Mouse (Mus musculus) embryonic stem cell, embryonic (primary cell): ENCODE results near the gene Timm8b.
"Not testable (repeated sequence)": the region's sequence is repeated elsewhere in the genome, so short reads cannot be mapped to it uniquely, and the experiment has no call there.

Experiments
- CTCF ChIA-PET, 4 experiments: fragments of 300-600 bp in 2 of 4; fragments of 350-600 bp in 2 of 4; sonication (Branson Sonifier 250); formaldehyde crosslinking; loops; one replicate each; lab custom pipeline; 2022; ENCODE audit warnings: inconsistent platforms in 2 of 4; lab: Charles Lee
- POLR2A ChIA-PET, 4 experiments: fragments of 300-600 bp in 2 of 4; fragments of 350-600 bp in 2 of 4; sonication (Branson Sonifier 250); formaldehyde crosslinking; loops; one replicate each; lab custom pipeline; 2022; ENCODE audit warnings: antibody characterized with exemption in 4 of 4, inconsistent platforms in 1 of 4; lab: Charles Lee

The Timm8b gene

GRCm38 (mm10) chr9:50592955-50593354, 10.8 kb upstream of the Timm8b start:
- CTCF ChIA-PET = interaction anchor here in 3 of 4 experiments (0.6 to 3.1 kb wide), 7 partner anchors 10 to 149 kb away, joined by 3 to 11 read pairs (median 4); partner anchors contain the start of genes Pts (in 1 of the 3), Sdhd (in 1 of the 3) and Timm8b (in 1 of the 3)
- POLR2A ChIA-PET = interaction anchor here in 2 of 4 experiments (0.5 to 1.3 kb wide), 3 partner anchors 9 to 182 kb away, joined by 3 read pairs; partner anchors contain the start of genes Sdhd (in 1 of the 2) and Timm8b (in 1 of the 2)

DNA sequence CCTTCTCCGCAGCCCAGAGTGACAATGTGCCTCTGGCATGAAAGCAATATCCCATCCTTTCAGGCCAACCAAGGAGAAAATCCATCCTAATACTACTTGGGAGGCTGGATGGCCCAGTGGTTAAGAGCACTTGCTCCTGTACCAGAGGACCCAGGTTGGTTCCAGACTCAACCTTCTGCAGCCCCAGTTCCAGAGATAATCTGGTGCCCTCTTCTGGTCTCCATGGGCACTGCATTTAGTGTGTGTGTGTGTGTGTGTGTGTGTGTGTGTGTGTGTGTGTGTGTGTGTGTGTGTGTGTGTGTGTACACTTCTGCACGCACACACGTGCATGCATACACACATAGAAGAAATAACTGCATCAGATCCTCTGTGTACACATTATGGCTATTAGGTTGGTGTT, 10.2 kb upstream of the Timm8b start:
- POLR2A ChIA-PET = interaction anchor here in 2 of 4 experiments (1.0 to 2.8 kb wide), 7 partner anchors 8 to 65 kb away, joined by 3 to 26 read pairs (median 3); partner anchors contain the start of genes Sdhd (in 2 of the 2), Timm8b (in 2 of the 2) and Pts (in 1 of the 2)
- CTCF ChIA-PET = interaction anchor here in 3 of 4 experiments (0.6 to 3.1 kb wide), 9 partner anchors 11 to 260 kb away, joined by 3 to 11 read pairs (median 4); partner anchors contain the start of gene Pts (in 2 of the 3)

DNA sequence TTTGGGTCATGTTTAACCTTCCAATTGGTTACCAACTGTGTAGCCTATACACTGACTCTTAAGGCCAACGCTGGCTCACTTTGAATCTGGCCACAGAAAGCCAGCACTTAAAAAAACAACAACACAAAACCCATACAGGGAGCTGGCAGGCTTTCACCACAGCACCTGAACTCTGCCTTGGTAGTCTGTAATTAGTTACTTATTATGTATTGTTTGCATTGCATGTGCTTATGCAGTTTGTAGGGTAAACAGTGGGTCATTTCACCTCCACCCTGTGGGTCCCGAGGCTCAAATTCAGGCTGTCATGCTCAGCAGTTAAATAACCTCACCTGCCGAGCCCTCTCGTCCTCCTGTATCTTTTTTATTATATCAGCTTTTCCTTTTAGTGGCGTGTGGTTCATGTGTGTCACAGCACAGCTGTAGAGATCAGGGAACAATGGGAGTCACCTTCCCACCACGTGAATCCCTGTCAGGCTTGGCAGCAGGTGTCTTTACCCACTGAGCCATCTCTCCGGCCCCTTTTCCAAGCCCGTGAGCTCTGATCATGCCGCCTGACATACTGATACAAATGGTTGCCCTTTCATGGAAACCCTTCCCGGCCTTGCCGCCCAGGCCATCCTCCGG, 8.8 kb upstream of the Timm8b start:
- ChIA-PET CTCF (interaction anchor here (0.7 to 3.1 kb wide), 9 partner anchors 11 to 262 kb away, joined by 3 to 11 read pairs (median 3); no protein-coding TSS in a partner anchor), POLR2A (interaction anchor here in 3 of 4 experiments (0.5 to 2.8 kb wide), 8 partner anchors 8 to 78 kb away, joined by 3 to 26 read pairs (median 5); partner anchors contain the start of genes Sdhd (in 3 of the 3), Timm8b (in 2 of the 3) and Pts (in 1 of the 3))

DNA sequence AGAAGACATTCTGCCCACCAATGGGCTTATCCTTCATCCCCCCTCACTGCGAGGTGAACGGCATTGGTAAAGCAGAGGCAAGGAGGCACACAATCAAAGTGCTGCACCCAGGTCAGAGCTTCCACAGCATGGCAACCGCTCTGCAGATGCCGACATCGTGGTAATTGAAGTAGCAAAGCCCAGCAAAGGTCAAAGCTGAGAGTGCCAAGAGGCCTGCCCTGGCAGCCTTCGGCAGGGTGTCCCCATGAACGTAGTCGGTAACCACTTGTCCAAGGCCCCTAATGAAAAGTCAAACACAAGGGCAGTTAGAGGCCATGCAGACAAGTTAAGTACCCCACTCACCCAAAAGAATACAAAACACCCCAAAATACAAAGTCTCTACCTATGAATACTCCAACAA, 6.7 kb upstream of the Timm8b start:
- ChIA-PET CTCF (interaction anchor here in 1 of 4 experiments (0.8 kb wide), 1 partner anchor 145 kb away, joined by 3 read pairs; no protein-coding TSS in a partner anchor), POLR2A (no interaction called here)

GRCm38 (mm10) chr9:50601536-50601935, 2.2 kb upstream of the Timm8b start:
- ChIA-PET POLR2A (interaction anchor here in 2 of 4 experiments (0.7 to 4.0 kb wide), 15 partner anchors 8 to 166 kb away, joined by 3 to 20 read pairs (median 4); partner anchors contain the start of genes Nkapd1 (in 2 of the 2), Pih1d2 (in 2 of the 2), Bco2 (in 1 of the 2) and Dlat (in 1 of the 2)), CTCF (interaction anchor here in 2 of 4 experiments (1.1 to 1.2 kb wide), 2 partner anchors 22 to 73 kb away, joined by 3 read pairs; partner anchors contain the start of gene Pts (in 1 of the 2))

DNA sequence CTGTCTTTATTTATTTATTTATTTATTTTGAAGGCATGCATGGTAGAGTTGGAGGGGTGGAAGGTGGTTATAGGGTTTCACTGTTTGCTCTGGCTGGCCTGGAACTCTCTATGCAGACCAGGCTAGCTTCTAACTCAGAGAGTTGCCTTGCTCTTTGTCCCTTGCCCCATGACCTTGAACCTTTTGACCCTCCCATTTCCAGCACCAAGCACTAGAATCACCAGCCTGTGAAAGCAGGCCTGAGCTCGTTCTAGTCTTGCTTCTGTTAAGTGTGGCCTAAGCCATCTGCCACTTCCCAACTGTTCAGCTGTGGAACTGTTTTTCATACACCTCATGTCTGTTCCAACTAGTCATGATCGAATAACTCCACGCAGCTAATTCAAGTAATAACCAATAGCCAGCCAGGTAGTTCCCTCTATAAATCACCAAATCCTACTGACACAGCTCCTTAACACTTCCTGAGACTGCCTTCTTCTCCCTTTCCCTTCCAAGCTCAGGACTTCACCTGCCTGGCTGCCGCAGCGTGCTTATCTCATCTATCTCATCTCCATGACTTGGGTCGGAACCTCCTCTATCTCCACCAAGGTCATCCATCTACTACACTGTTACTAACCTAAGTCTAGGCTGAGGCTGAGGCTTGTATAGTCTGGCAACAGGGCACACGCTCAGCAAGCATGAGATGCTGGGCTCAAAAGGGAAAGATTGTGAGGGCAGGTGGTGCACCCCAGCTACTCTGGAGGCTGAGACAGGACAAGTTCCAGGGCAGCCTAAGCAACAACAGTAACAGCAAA, 1.5 kb upstream of the Timm8b start:
- ChIA-PET CTCF (interaction anchor here in 2 of 4 experiments (1.1 to 1.2 kb wide), 2 partner anchors 23 to 74 kb away, joined by 3 read pairs; partner anchors contain the start of gene Pts (in 1 of the 2)), POLR2A (interaction anchor here in 3 of 4 experiments (0.8 to 4.0 kb wide), 21 partner anchors 8 to 166 kb away, joined by 3 to 20 read pairs (median 4); partner anchors contain the start of genes Pts (in 3 of the 3), Nkapd1 (in 2 of the 3), Pih1d2 (in 2 of the 3) and Bco2 (in 1 of the 3))

DNA sequence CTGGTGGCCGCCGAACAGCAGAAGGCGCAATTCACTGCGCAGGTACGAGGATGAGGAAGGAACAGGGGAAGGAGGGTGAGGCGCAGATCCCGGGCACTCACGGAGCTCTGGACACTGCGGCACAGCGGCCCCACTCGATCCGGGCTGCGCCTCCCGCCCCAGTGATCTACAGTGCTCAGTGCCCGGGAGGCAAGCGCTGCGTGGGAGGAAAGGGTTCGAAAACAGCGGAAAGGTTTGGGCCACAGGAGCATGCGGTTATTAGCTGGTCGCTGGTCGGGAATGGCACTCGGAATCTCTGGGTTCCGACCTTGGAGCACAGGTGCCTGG, 251 bp downstream of the Timm8b start:
- ChIA-PET POLR2A (interaction anchor here (0.5 to 4.0 kb wide), 53 partner anchors 8 to 961 kb away, joined by 3 to 26 read pairs (median 3); partner anchors contain the start of genes Nkapd1 (in 4 of the 4), Pih1d2 (in 4 of the 4), Pts (in 3 of the 4) and Dlat (in 2 of the 4)), CTCF (interaction anchor here (0.6 to 1.7 kb wide), 7 partner anchors 11 to 123 kb away, joined by 3 to 11 read pairs (median 4); partner anchors contain the start of gene Pts (in 2 of the 4))

- ChIA-PET POLR2A (interaction anchor here in 3 of 4 experiments (0.7 to 4.0 kb wide), 35 partner anchors 9 to 499 kb away, joined by 3 to 26 read pairs (median 4); partner anchors contain the start of genes Nkapd1 (in 3 of the 3), Pih1d2 (in 3 of the 3), Pts (in 3 of the 3) and Dlat (in 2 of the 3)), CTCF (interaction anchor here in 2 of 4 experiments (0.6 to 1.7 kb wide), 4 partner anchors 11 to 123 kb away, joined by 3 to 11 read pairs (median 6); partner anchors contain the start of gene Pts (in 1 of the 2))
Observed at GRCm38 (mm10) chr9:50604338-50604737, 628 bp downstream of the Timm8b start.

DNA sequence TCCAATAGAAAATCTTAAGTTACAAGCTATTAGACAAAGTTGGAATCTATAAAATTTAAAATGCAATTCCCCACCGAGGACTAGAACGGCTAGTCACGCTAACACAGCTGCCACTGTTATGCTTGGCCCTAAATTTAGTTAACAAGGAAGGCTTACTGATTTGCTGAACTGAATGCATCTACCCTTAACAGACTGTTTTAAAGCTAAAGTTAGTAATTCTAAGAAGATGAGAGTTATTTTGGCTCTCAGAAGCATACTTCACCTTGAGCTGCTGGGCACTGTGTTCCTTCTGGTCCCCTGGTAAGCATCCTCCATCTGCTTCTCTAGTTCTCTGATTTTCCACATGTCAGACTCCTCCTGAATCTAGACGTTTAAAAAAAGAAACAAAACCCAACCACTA, 8.4 kb downstream of the Timm8b start:
- ChIA-PET CTCF (no interaction called here), POLR2A (interaction anchor here in 2 of 4 experiments (1.0 to 2.6 kb wide), 3 partner anchors 8 to 10 kb away, joined by 3 to 14 read pairs (median 6); partner anchors contain the start of genes Sdhd (in 2 of the 2) and Timm8b (in 2 of the 2))

DNA sequence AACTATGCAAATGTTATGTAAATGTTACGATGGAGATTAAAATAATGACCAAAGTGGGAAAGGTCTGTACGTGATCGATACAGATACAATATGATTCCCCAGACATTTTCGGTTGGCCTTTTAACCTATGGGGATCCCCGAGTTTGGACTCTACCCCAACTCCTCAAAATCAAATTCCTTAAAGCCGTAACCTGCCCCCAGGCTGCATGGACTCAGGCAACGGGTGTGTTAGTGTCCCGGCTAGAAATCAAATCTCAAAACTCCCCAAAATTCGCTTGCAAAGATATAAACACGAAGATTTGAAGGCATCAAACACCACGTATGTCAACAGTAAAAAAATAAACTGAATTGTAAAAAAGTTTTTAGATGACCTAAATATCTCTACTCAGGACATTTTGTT, 12.5 kb downstream of the Timm8b start:
- CTCF ChIA-PET = interaction anchor here in 1 of 4 experiments (1.0 kb wide), 1 partner anchor 31 kb away, joined by 3 read pairs; no protein-coding TSS in a partner anchor
- POLR2A ChIA-PET = interaction anchor here in 2 of 4 experiments (0.7 to 2.8 kb wide), 13 partner anchors 8 to 123 kb away, joined by 3 to 26 read pairs (median 5); partner anchors contain the start of genes Dlat (in 2 of the 2), Sdhd (in 2 of the 2), Timm8b (in 2 of the 2) and Dixdc1 (in 1 of the 2)

GRCm38 (mm10) chr9:50616766-50617603, 13.3 kb downstream of the Timm8b start, which contains the start of the genes Pih1d2 and Nkapd1:
Pih1d2 (plus strand) TSS chr9:50617321.
Nkapd1 (minus strand) TSS chr9:50617464.
- ChIA-PET POLR2A (interaction anchor here (0.6 to 2.8 kb wide), 34 partner anchors 9 to 1487 kb away, joined by 3 to 26 read pairs (median 4); partner anchors contain the start of genes Sdhd (in 4 of the 4), Timm8b (in 4 of the 4), Dlat (in 2 of the 4) and Dixdc1 (in 1 of the 4)), CTCF (interaction anchor here in 2 of 4 experiments (0.5 to 1.0 kb wide), 4 partner anchors 30 to 306 kb away, joined by 3 to 5 read pairs (median 4); partner anchors contain the start of gene Pts (in 1 of the 2))

DNA sequence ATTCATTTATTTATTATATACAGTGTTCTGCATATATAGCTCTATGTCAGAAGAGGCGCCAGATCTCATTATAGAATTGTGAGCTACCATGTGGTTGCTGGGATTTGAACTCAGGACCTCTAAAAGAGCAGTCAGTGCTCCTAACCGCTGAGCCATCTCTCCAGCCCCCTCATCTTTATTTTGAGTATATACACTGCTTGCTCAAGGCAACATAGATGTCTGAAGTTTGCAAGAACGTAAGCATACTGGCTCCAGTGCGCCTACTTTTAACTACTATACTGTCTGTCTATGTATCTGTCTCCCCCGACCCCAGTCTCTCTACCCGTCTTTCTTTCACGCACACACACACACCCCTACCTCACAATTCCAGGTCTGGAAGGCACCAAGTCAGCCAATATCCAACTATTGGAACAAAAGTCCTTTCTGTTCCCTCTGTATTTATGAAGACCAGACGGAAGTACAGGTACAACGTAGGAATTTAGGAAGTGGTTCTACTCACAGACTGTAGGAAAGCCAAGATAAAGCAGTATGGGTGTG, 14.2 kb downstream of the Timm8b start:
- ChIA-PET CTCF (no interaction called here), POLR2A (interaction anchor here in 3 of 4 experiments (0.6 to 2.8 kb wide), 20 partner anchors 10 to 1132 kb away, joined by 3 to 26 read pairs (median 4); partner anchors contain the start of genes Sdhd (in 3 of the 3), Timm8b (in 3 of the 3), Dlat (in 1 of the 3) and Ttc12 (in 1 of the 3))

- POLR2A ChIA-PET, CTCF ChIA-PET: not testable (repeated sequence)
Observed at GRCm38 (mm10) chr9:50630903-50631302, 27.2 kb downstream of the Timm8b start.

- ChIA-PET POLR2A (interaction anchor here in 2 of 4 experiments (0.7 to 1.2 kb wide), 4 partner anchors 15 to 19 kb away, joined by 3 to 5 read pairs (median 4); partner anchors contain the start of genes Nkapd1 (in 2 of the 2) and Pih1d2 (in 2 of the 2)), CTCF (interaction anchor here in 2 of 4 experiments (0.7 to 1.2 kb wide), 3 partner anchors 13 to 104 kb away, joined by 3 to 4 read pairs (median 4); partner anchors contain the start of gene Pts (in 2 of the 2))
Observed at GRCm38 (mm10) chr9:50632016-50632688, 28.4 kb downstream of the Timm8b start.

- CTCF ChIA-PET = interaction anchor here in 3 of 4 experiments (0.6 to 1.4 kb wide), 4 partner anchors 65 to 181 kb away, joined by 3 to 5 read pairs (median 4); partner anchors contain the start of gene Pts (in 2 of the 3)
Observed at GRCm38 (mm10) chr9:50633059-50633458, 29.3 kb downstream of the Timm8b start.

More at GRCm38 (mm10) chr9:50633059-50633458, 29.3 kb downstream of the Timm8b start:
- POLR2A ChIA-PET = interaction anchor here in 1 of 4 experiments (1.0 to 1.3 kb wide), 4 partner anchors 16 to 29 kb away, joined by 3 to 5 read pairs (median 3); partner anchors contain the start of genes Nkapd1, Pih1d2, Sdhd and Timm8b
